Mouse (Mus musculus) heart, embryonic 14.5 days (tissue): ENCODE measurements around the gene Lamtor2. TPM values are rescaled to one million over a fixed set of nuclear protein-coding genes. Genes with fewer than 3 reads are reported as not detected.

ENCODE experiments used
- ATAC-seq: fragments of 200-750 bp; cut with Nextera tagmentation; 2 replicates; pipeline ENCODE4 v1.8.0; 2017; ENCODE audit warnings: low read depth, moderate TSS enrichment; ENCODE audit not compliant: insufficient number of reproducible peaks, insufficient read depth, low FRiP score
- H3K27ac ChIP-seq, 2 experiments: fragments of 200-500 bp in 1 of 2; fragments of 300-500 bp in 1 of 2; sonication (generic) in 1 of 2; replicated peaks in 1 of 2; 2 replicates each; pipeline ENCODE4 v1.5.1; 2012 to 2014; ENCODE audit warnings: low read depth in 2 of 2, low read length in 2 of 2, control low read depth in 1 of 2, mild to moderate bottlenecking in 1 of 2, mixed read lengths in 1 of 2; ENCODE audit not compliant: control insufficient read depth in 1 of 2, insufficient read depth in 1 of 2
- H3K27me3 ChIP-seq: fragments of 300-500 bp; sonication (generic); 2 replicates; pipeline ENCODE4 v1.6.1; 2014; ENCODE audit warnings: mild to moderate bottlenecking, low read length, control low read depth; ENCODE audit not compliant: control insufficient read depth, insufficient read depth
- H3K36me3 ChIP-seq: fragments of 300-500 bp; sonication (generic); 2 replicates; pipeline ENCODE4 v1.6.1; 2014; ENCODE audit warnings: mild to moderate bottlenecking, control low read depth, low read length, mixed read lengths; ENCODE audit not compliant: control insufficient read depth, insufficient read depth
- H3K4me1 ChIP-seq, 2 experiments: fragments of 200-500 bp in 1 of 2; fragments of 300-500 bp in 1 of 2; sonication (generic) in 1 of 2; 2 replicates each; pipeline ENCODE4 v1.6.1; 2012 to 2014; ENCODE audit warnings: low read length in 2 of 2, control low read depth in 1 of 2, mixed read lengths in 1 of 2; ENCODE audit not compliant: control insufficient read depth in 2 of 2, insufficient read depth in 2 of 2
- H3K4me2 ChIP-seq: fragments of 300-500 bp; sonication (generic); 2 replicates; pipeline ENCODE4 v1.6.1; 2014; ENCODE audit warnings: mild to moderate bottlenecking, low read length
- H3K4me3 ChIP-seq, 2 experiments: fragments of 200-500 bp in 1 of 2; fragments of 300-500 bp in 1 of 2; sonication (generic) in 1 of 2; 2 replicates each; pipeline ENCODE4 v1.5.1; 2012 to 2014; ENCODE audit warnings: low read length in 2 of 2, mild to moderate bottlenecking in 2 of 2, control low read depth in 1 of 2, low read depth in 1 of 2, moderate library complexity in 1 of 2; ENCODE audit not compliant: control insufficient read depth in 1 of 2, insufficient read depth in 1 of 2
- H3K9ac ChIP-seq: fragments of 300-500 bp; sonication (generic); 2 replicates; pipeline ENCODE4 v1.6.1; 2014; ENCODE audit warnings: mild to moderate bottlenecking, low read length
- H3K9me3 ChIP-seq: fragments of 300-500 bp; sonication (generic); 2 replicates; pipeline ENCODE4 v1.6.1; 2016; ENCODE audit warnings: low read length, control low read depth; ENCODE audit not compliant: control insufficient read depth
- WGBS: fragments of 180-500 bp; shearing (Covaris S2); extraction: QIAGEN DNeasy Blood & Tissue Kit; methylation state at CpG from one replicate; pipeline ENCODE4 v1.1.7; 2014; 5-methylcytosine and 5-hydroxymethylcytosine counted together
- polyA plus RNA-seq: library from polyadenylated mRNA; unstranded; fragments of >200 nt; fragmentation: Nextera tagmentation; extraction: Ambion mirVana; gene quantifications from 2 replicates; pipeline ENCODE4 v1.2.1, GENCODE M21; 2014

The Lamtor2 gene
- polyA plus RNA-seq, 1 experiment from 2014 or later, result 87.5 TPM

DNA sequence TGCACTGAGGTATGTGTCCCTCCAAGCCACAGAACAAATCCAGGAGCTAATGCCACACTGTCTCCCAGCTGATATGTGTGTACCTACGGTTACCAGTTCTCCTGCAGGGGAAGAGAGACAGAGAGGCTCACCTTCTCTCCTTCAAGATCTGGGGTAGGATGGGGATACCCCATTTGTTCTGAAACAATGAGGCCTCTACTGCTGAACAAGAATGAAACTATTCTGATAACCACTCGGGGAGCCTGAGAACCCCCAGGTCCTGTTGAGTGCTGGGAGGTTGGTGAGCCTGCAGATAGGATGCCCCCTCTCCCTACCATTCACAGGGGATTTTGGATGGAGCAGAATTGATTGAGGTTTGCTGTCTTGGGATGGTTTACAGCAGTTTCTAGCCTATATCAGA, 32.8 kb downstream of the Lamtor2 start:
- no peak overlapping the region for H3K4me2 ChIP-seq
- H3K4me3 ChIP-seq, result no peak overlapping the region
- no peak for ATAC-seq
- H3K27ac ChIP-seq, result no peak overlapping the region
- no peaks in the 10 kb centered on the region for H3K27me3 ChIP-seq
- H3K9ac ChIP-seq, result no peak overlapping the region
- no peaks in the 10 kb centered on the region for H3K9me3 ChIP-seq
- H3K4me1 ChIP-seq, result no peaks in the 10 kb centered on the region
- peaks cover 3% of the 10 kb centered on the region; the same call in 1 of the 2 replicates for H3K36me3 ChIP-seq
- 64% methylated on average over 2 of the region's 2 CpGs for WGBS

- H3K36me3 ChIP-seq, result no peaks in the 10 kb centered on the region
- H3K4me3 ChIP-seq, result no peak overlapping the region
- peaks cover 3 to 6% of the 10 kb centered on the region in 2 experiments for H3K4me1 ChIP-seq
- no peak overlapping the region for H3K27ac ChIP-seq
- 89% methylated on average over 4 of the region's 4 CpGs for WGBS
- H3K9ac ChIP-seq, result no peak overlapping the region
- ATAC-seq, result no peak
- H3K4me2 ChIP-seq, result no peak overlapping the region
- H3K27me3 ChIP-seq, result no peaks in the 10 kb centered on the region
- H3K9me3 ChIP-seq, result no peaks in the 10 kb centered on the region
These were observed 34.5 kb downstream of the Lamtor2 start for GRCm38 (mm10) chr3:88518411-88518810.

GRCm38 (mm10) chr3:88516407-88516806, 36.5 kb downstream of the Lamtor2 start:
- H3K4me2 ChIP-seq, result no peak overlapping the region
- H3K9ac ChIP-seq, result no peak overlapping the region
- H3K27me3 ChIP-seq, result no peaks in the 10 kb centered on the region
- no peaks in the 10 kb centered on the region for H3K9me3 ChIP-seq
- WGBS, result 79% methylated on average over 2 of the region's 2 CpGs
- no peaks in the 10 kb centered on the region for H3K36me3 ChIP-seq
- no peak overlapping the region for H3K4me3 ChIP-seq
- peaks cover 18 to 25% of the 10 kb centered on the region in 2 experiments for H3K4me1 ChIP-seq
- H3K27ac ChIP-seq, result no peak overlapping the region
- ATAC-seq, result no peak

- Histone ChIP-seq H3K9me3 (no peaks in the 10 kb centered on the region), H3K4me1 (peaks cover 26 to 34% of the 10 kb centered on the region in 2 experiments), H3K27me3 (no peaks in the 10 kb centered on the region), H3K9ac (no peak overlapping the region), H3K4me2 (no peak overlapping the region), H3K36me3 (no peaks in the 10 kb centered on the region), H3K4me3 (no peak overlapping the region), H3K27ac (no peak overlapping the region)
- WGBS, result 100% methylated on average over 2 of the region's 2 CpGs
- no peak for ATAC-seq
These were observed 37.8 kb downstream of the Lamtor2 start for GRCm38 (mm10) chr3:88515095-88515386.

- ATAC-seq, result no peak
- Histone ChIP-seq H3K4me2 (no peak overlapping the region), H3K27me3 (no peaks in the 10 kb centered on the region), H3K9ac (no peak overlapping the region), H3K27ac (no peak overlapping the region), H3K4me3 (no peak overlapping the region), H3K9me3 (no peaks in the 10 kb centered on the region), H3K4me1 (peaks cover 29 to 37% of the 10 kb centered on the region in 2 experiments), H3K36me3 (no peaks in the 10 kb centered on the region)
- 69% methylated on average over 10 of the region's 10 CpGs for WGBS
These were observed 38.4 kb downstream of the Lamtor2 start for GRCm38 (mm10) chr3:88514231-88515094.

- no peak overlapping the region for H3K27ac ChIP-seq
These were observed 39.2 kb downstream of the Lamtor2 start for GRCm38 (mm10) chr3:88513546-88514115.

DNA sequence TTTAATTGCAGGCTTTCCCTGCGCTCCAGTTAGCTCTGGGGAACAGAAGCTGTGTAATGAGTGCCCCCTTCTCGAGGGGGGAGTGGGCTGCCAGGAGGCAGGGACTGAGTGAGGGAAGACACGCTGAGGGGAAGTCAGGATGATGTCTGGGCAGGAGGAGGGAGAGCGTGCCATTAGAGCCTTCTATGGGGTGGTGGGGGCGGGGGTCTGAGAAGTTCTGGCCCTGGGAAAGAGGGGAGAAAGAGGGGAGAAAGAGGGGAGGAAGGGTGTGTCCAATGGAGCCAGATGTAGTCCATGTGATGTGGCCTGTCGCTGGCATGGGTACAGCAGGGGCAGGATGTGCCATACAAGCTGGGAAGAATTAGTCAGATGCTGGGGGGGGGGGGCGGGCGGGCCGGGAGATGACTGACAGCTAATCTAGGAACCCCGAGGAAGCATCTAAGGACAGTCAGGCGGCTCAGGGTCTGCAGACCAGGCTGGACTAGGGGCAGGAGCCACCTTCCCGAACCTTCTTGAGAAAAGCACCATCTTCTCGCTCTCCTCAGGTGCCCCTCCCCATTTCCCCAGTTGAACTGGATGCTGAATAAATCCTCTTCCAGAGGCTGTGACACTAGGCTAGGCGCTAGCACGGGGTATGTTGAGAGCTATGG, 39.9 kb downstream of the Lamtor2 start:
- H3K9me3 ChIP-seq, result no peaks in the 10 kb centered on the region
- H3K27me3 ChIP-seq, result no peaks in the 10 kb centered on the region
- H3K9ac ChIP-seq, result peak overlapping the region; percentile 36; the same call in 1 of the 2 replicates
- H3K36me3 ChIP-seq, result no peaks in the 10 kb centered on the region
- no peak for ATAC-seq
- peaks cover 32 to 41% of the 10 kb centered on the region in 2 experiments for H3K4me1 ChIP-seq
- H3K27ac ChIP-seq, result peak overlapping the region; percentile 20 to 59
- WGBS, result 33% methylated on average over 13 of the region's 15 CpGs
- H3K4me2 ChIP-seq, result no peak overlapping the region
- H3K4me3 ChIP-seq, result no peak overlapping the region

More at GRCm38 (mm10) chr3:88513546-88514115, 39.2 kb downstream of the Lamtor2 start:
- ATAC-seq, result no peak
- no peak overlapping the region for H3K4me3 ChIP-seq
- peaks cover 32 to 41% of the 10 kb centered on the region in 2 experiments for H3K4me1 ChIP-seq
- no peaks in the 10 kb centered on the region for H3K36me3 ChIP-seq
- no peak overlapping the region for H3K4me2 ChIP-seq
- H3K9me3 ChIP-seq, result no peaks in the 10 kb centered on the region
- H3K27me3 ChIP-seq, result no peaks in the 10 kb centered on the region
- WGBS, result 71% methylated on average over 7 of the region's 7 CpGs
- H3K9ac ChIP-seq, result no peak overlapping the region
